Mouse (Mus musculus): ENCODE data around the gene Slco1b2. TPM values are rescaled to one million over a fixed set of nuclear protein-coding genes. Genes with fewer than 3 reads are reported as not detected.

Slco1b2 gene
- polyA plus RNA-seq, 1 experiment from 2014 or later, result not detected

GRCm38 (mm10) chr6:141687008-141687407, 57.7 kb downstream of the Slco1b2 start:
- no peak overlapping the region for H3K9ac ChIP-seq
- H3K36me3 ChIP-seq (replicated peaks), result no peaks in the 10 kb centered on the region
- no peak overlapping the region for H3K27ac ChIP-seq
- no peaks in the 10 kb centered on the region for H3K27me3 ChIP-seq
- H3K4me1 ChIP-seq, result no peaks in the 10 kb centered on the region
- 86% methylated on average over 4 of the region's 4 CpGs for WGBS
- H3K9me3 ChIP-seq, result no peaks in the 10 kb centered on the region
- H3K4me2 ChIP-seq, result no peak overlapping the region
- H3K4me3 ChIP-seq (replicated peaks), result no peak overlapping the region
- no peak for ATAC-seq (ENCODE audit: low FRiP score)

DNA sequence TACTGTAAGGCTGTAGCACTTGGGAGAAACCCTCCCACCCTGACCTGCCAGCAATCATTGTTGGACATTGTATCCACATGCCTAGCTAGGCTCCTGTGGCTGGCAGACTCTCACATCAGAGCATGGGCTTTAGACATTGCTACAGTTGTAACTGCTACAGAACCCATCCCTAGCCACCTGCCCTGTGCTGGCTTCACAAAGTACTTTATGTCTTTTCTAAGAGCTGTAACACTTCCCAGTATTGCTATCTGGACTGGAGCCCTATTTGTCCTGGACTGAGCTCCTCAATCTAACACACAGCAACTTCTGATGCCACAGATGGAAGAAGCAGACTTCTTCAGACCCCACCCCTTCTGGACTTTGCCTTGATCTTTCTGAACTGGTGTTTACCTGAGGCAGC, 61.9 kb downstream of the Slco1b2 start:
- no peaks in the 10 kb centered on the region for H3K4me1 ChIP-seq
- H3K9ac ChIP-seq, result no peak overlapping the region
- H3K4me2 ChIP-seq, result no peak overlapping the region
- no peak overlapping the region for H3K4me3 ChIP-seq (replicated peaks)
- H3K9me3 ChIP-seq, result no peaks in the 10 kb centered on the region
- no peaks in the 10 kb centered on the region for H3K36me3 ChIP-seq (replicated peaks)
- H3K27ac ChIP-seq, result no peak overlapping the region
- H3K27me3 ChIP-seq, result no peaks in the 10 kb centered on the region
- ATAC-seq (ENCODE audit: low FRiP score), result no peak

Other genes with a start within 250 kb of the Slco1b2 start
- gene Slco1c1, start 105.2 kb upstream of the Slco1b2 start, polyA plus RNA-seq (2016; fragmentation: Nextera tagmentation; extraction: Ambion mirVana), result 1.0 and 1.3 TPM in 2 replicates
- gene Gm5724, start 144.3 kb downstream of the Slco1b2 start, polyA plus RNA-seq (2016; fragmentation: Nextera tagmentation; extraction: Ambion mirVana), result not detected in 2 replicates
- 0.38 TPM in 1 of 2 replicates, not detected in the other for gene Slco1a4, start 226.7 kb downstream of the Slco1b2 start, polyA plus RNA-seq (2016; fragmentation: Nextera tagmentation; extraction: Ambion mirVana)